Mouse (Mus musculus) kidney, postnatal 14 days (tissue): ENCODE measurements around the gene Rab21.
A peak's percentile ranks its signal among the peaks of the same experiment; 100 is the strongest.

ENCODE experiments used
- DNase-seq: peaks from one replicate; pipeline ENCODE4 v3.0.0; 2022; ENCODE audit warnings: mixed read lengths

Rab21 gene

DNA sequence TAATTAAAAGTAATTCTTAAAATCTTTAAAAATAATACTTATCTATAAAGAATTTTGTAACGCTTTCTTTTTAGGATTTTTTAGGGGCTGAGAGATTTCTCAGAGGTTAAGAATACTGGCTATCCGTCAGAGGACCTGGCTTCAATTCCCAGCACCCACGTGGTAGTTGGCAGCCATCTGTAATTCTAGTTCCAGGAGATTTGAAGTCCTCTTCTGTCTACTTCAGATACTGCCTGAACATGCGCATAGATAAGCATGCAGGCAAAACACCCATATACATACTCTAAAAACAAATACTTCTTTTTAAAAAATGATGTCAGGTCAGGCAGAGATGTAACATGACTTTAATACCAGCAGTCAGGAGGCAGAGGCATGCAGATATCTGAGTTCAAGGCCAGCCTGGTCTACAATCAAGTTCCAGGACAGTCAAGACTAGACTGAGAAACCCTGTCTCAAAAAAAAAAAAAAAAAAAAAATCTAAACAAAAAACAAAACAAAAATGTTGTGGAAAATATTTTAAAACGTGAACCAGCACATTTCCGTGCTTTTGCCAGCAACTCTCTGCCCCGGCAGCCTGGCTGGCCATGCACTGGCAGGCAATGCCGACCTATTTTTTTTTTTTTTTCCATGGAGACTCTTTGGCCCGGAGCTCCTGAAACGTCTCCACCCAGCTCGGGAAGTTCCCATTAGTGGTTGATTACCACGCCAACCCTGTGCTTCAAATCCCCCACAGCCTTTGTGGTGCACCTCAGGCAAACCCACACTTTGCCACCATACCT is 44.6 kb downstream of the Rab21 start:
- no peak for DNase-seq

DNA sequence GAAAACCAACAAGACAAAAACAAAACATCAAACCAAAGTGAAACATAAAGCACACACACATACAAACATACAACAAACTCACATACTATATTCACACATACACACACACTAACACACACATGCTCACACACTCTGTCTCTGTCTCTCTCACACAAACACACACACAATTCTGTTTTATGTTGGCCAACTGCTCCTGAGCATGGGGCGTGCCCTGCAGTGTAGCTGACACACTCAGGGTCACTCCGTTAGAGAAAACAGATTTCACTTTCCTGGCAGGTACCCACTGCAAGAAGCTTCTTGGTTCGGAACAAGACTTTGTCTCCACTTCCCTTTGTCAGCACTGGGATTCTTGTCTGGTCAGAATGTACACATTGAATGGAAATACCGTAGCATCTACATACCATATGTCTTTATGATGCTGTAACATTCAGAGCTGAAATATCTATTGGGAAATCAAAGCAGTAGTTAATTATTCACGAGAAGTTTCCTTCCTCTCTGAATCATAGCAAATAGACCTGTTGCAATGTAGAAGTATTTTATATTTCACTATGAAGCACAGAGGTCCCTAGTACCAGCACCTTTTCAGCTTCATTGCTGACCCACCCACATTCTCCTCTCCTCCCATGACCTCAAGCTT is 52.4 kb downstream of the Rab21 start:
- DNase-seq = no peak

DNA sequence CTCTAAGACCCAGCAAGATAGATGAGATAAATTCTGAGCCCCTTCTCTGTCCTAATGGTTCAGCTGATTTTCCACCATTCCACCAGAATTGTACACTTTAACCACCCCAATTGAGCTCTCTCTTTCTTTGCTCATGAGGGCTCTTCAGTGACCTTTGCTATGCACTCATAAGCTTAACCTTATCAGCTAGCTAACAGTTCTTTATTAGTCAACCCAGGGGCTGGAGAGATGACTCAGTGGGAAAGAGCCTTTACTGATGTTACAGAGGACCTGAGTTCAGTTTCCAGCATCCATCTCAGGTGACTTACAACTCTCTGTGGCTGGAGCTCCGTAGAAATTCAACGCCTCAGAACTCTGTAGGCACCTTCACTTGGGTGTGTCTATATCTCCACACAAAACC is 53.1 kb downstream of the Rab21 start:
- DNase-seq = no peak

DNA sequence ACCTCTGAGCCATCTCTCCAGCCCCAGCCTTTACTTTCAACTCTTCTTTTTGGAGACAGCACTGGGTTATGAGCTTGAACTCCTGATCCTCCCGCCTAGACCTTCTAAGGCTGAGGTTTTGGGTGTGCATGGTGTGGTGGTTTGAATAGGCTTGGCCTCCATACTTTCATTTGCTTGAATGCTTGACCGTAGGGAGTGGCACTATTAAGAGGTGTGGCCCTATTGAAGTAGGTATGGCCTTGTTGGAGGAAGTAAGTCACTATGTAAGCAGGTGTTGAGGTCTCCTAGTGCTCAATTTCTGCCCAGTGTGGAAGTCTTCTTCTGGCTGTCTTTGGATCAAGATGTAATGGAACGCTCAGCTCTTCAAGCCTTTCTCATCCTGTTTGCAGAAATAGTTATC is 54.0 kb downstream of the Rab21 start:
- no peak for DNase-seq

DNA sequence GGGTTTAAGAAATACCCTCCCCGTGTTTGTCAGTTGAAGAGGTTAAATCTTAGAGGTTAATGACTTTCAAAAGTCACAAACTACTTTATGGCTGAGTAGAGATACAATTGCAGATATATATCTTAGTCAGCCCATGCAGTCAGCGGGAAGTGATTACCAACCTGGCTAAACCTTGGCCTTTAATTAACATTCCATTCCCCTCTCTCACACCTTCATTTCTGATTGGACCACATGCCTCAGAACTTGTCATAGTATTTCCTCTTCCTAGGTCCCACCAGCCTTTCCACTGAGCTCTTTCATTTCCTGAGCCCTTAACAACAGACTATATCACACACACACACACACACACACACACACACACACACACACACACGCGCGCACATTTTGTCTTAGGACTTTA is 59.2 kb downstream of the Rab21 start:
- DNase-seq = no peak

DNA sequence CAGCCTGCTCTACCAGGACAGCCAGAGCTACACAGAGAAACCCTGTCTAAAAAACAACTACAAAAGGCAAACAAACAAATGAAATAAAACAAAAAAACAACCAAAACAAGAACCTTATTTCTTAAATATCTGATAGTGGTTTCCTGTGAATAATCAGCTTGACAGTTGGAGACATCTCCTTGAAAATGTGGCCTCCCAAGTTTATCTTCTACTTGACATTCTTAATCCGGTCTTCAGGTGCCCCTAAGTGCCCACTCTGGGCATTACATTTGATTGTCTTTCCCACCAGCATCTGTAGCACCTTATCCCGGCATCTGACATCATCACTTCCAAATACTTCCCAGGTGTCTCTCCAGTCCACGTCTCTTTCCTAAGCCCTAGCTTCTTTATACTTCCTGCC is 61.9 kb downstream of the Rab21 start:
- no peak for DNase-seq

DNA sequence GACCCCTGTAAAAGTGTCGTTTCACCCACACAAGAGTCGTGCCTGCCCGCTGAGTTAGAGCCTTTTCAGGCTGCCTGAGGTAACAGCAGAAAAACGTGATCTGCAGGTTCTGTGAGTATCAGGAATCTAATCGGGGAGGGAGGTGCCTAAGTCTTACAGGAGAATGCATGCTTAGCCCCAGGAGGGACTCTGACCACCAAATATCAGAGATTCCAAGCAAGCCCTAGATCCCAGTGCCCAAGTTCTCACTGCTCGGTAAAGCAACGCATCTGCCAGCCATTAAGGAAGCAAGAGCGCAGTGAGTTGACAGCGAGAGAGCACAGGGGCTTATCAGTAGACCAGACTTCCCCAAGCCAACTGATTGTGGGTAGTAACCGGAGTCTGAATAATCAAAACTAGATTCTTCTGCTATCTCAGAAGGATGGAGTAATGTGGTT is 63.1 kb downstream of the Rab21 start:
- peak; percentile 41 for DNase-seq

DNA sequence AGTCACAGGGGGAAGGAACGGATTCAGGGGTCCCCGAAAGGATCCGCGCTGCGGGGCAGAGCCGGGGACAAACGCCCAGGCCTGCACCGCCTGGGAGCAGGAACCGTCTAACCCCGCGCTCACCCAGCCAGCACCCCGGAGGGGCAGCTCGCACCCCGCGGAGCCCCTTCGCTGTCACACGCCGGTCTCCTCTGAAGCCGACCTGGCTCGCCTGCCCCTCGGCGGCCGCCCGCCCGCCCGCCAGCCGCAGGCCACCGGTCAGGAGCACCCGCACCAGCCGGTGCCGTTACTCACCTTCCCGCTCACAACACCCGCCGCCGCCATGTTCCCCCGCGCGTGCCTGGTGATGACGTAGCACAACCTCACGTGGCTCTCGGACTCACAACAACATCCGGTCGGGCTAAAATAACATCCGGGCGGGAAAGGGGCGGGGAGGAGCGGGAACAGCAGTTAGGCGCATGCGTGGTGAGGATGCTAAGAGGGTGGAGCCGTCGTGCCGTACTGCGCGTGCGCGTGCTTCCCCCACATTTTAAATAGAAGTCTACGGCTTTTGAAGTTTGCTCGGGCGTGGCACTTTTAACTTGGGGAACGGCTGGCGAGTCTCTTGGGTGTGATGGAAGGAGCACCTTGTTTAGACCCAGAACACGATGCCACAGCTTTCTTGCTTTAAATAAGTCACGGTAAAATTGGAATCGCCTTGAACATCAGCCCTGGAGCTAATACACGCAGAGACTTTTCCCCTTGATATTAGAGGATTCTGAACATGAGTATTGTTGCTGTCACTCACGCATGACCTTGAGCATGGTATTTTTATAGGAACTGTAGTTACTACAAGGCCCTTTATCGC is 64.1 kb downstream of the Rab21 start, which contains the start of gene Tbc1d15:
Tbc1d15 (minus strand) TSS at position 380 of the 847 bp plus-strand sequence.
- DNase-seq = peak; percentile 99

DNA sequence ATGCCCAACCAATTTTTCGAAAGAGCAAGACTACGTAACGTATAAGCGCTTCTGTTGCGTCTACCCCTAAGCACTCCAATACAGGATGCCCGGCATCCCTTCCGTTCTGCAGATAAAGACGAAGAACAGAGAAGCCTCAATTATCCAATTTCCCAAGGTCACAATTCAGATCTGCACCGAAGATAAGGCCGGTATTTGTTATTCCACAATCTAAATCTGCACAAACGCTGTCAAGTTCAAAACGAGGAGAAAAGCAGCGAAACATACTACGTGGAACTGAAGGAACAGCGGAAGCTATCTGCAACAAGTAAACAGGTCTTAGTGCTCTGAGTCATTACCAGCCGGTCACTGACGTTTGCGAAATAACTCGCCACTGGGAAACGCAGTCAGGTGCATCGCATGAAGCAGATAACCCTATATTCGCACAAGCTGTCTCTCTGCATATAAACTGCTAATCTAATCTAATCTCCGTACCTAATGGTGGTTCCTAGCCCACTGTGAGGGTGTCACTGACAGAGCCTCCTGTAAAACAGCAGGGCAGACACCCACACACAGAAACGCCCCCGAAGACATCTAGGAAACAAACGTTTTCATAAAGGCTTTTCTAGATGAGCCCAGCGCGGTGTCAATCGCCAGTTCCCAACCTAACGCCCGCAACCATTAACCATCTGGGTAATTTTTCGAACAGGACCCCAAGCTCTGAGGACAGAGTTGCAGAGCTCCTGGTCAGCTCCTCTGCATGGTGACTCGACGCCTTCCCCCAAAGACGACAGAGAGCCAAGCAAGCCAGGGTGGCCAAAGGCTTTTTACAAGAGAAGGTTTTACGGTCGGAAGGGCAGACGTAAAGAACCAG is 64.9 kb downstream of the Rab21 start:
- no peak for DNase-seq

DNA sequence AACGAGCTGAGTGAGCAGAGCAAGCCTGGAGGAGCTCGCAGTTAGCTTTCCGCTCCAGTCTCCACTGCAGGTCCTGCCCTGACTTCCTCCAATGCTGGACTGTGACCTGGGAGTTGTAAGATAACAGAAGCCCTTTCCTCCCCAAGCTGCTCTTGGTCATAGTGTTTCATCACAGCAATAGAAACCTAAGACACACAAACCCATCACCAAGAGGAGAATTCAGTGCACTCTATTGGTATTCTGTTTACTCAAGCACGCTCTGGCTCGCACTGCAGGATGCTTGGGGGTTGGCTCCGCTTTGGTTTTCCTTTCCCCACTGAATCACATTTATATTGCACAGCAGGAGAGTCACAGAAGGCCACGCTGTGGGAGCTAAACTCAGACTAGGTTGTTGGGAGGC is 67.4 kb downstream of the Rab21 start:
- DNase-seq = peak; percentile 17

DNA sequence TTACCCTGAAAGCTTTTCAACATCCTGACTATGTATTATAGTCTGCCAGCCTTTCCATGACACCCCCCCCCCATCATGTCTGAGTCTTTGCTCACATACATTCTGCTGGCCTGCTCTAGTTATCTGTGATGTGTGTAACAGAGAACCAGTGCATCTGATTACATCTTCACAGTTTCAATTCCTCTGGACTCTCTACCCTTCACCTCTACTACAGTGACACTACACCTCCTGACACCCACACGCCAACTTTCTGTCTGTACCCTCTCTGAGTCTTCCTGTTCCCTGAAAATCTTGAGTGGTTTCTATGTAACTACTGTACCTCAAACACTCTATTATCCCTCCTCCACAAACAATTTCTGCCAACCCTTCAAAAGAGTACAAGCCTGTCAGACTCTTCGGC is 69.9 kb downstream of the Rab21 start:
- no peak for DNase-seq

DNA sequence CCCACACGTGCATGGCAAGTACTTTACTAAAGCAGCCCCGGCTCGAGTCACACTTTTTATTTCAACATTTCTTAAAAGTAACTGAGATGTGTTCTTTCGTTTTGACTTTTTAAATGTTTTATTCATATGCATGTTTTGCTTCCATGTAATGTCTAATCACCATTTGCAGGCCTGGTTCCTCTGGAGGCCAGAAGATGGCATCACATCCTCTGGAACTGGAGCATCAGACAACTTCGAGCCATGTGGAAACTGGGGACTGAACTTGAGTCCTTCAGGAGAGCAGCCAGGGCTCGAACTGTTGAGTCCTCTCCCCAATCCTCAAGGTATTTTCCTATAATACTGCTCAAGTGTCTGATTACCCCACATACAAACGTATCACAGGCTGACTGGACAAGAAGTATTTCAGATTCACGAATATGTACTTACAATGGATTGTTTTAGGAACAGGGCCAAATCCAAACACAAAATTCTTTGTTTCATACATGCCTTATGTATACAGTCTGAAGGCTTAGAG is 74.3 kb downstream of the Rab21 start:
- DNase-seq = peak; percentile 11

DNA sequence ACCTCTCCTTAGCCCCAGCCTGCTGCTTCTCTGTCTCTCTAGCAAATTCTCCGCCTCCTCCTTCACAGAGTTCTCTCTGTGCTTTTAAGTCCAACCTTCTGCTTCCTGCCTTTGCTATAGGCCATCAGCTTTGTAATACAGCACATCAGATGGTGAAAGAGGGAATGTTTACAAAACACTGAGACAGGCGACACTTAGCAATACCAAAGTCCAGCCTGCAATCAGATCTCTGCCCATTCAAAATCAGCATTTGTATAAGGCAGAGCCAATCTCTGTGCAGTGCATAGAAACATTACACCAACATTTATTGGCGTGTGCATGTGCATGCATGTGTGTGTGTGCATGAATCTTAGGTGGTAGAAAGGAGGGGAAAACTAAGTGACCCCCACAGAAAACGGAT is 77.5 kb downstream of the Rab21 start:
- no peak for DNase-seq
